ENCODE assay signal across 12 mouse cellular contexts in genomic region chr10:4849881-4850280, GRCm38 (mm10).
"Had no signal": no experiment of that assay in that cellular context is flagged by ENCODE, and none has a peak within 500 bp of the region (broad histone marks: within the 10 kb centered on the region; RNA-seq: fewer than 3 reads in every experiment).

No protein-coding gene starts in this region.

- H3K9me3 ChIP-seq: kidney, embryonic 15.5 days; limb, embryonic 13.5 days; midbrain, embryonic 12.5 days had no signal

- ATAC-seq: intestine, embryonic 16.5 days; midbrain, embryonic 16.5 days had no signal

- H3K36me3 ChIP-seq: kidney, embryonic 15.5 days; limb, embryonic 13.5 days; midbrain, embryonic 12.5 days had no signal

- H3K9ac ChIP-seq: kidney, embryonic 15.5 days; limb, embryonic 13.5 days; liver, embryonic 14.5 days; midbrain, embryonic 12.5 days had no signal

- H3K4me1 ChIP-seq: kidney, embryonic 15.5 days; limb, embryonic 13.5 days; midbrain, embryonic 12.5 days had no signal

- DNase-seq: kidney, adult 2 months; kidney, postnatal 14 days; lung, adult 18-20 months; thymus, adult 2 months; thymus, postnatal 25 days had no signal

- H3K4me2 ChIP-seq: kidney, embryonic 15.5 days; limb, embryonic 13.5 days; midbrain, embryonic 12.5 days had no signal

- H3K4me3 ChIP-seq: kidney, embryonic 15.5 days; limb, embryonic 13.5 days; midbrain, embryonic 12.5 days had no signal

- H3K27me3 ChIP-seq: kidney, embryonic 15.5 days; limb, embryonic 13.5 days; midbrain, embryonic 12.5 days had no signal

- H3K27ac ChIP-seq: kidney, embryonic 15.5 days; limb, embryonic 13.5 days; liver, embryonic 14.5 days; midbrain, embryonic 12.5 days; stomach, postnatal 0 days had no signal
